Mouse (Mus musculus) megakaryocyte, embryonic 14.5 days (primary cell): ENCODE measurements at regions not wholly inside any gene's neighbourhood (a gene's known extent, or its start where the extent isn't known, plus 50 kb on each side); places are given as distances from the start of the nearest gene placed in this dataset.

ENCODE experiments used
- FLI1 ChIP-seq: IDR thresholded peaks from 2 replicates; pipeline ENCODE4 v1.6.1; 2012; ENCODE audit warnings: low read length, inconsistent platforms, mixed read lengths
- GATA1 ChIP-seq: IDR thresholded peaks from 3 replicates; pipeline ENCODE4 v1.6.1; 2012; ENCODE audit warnings: mixed read lengths, low read length, inconsistent platforms, borderline replicate concordance

GRCm38 (mm10) chr15:36355851-36356250, 651.7 kb downstream of the Zfp706 start:
- TF ChIP-seq GATA1 = no peak
- no peak for TF ChIP-seq FLI1
